In the genomic region with DNA sequence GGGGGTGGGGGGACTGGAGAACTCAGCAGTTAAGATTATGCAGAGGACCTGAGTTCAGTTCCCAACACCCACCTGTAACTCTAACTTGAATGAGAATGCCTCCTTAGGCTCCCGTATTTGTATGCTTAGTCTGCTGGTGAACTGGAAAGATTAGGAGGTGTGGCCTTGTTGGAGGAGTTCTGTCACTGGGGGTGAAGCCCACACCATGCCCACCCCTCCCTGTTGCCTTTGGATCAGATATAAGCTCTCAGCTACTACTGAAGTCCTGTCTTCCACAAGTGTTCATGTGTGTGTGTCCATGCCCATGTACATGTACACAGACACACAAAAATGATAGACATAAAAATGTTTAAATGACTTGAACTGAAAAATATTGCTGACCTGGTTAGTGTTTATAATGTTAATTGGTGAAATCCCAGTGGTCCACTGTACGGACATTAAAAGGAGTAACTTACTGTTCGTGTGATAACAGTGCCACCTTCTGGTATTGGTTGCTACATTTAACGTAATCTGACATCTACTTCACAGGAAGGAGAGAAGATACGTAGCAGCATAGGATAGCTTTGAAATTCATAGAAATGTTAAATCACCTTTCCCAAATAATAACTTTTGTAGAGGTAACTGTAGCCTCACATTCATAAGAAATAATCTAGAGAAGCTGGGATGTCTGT, we compare ENCODE assay signal across 8 mouse cellular contexts. TPM values are rescaled to one million over a fixed set of nuclear protein-coding genes. Genes with fewer than 3 reads are reported as not detected.
A peak's percentile ranks its signal among the peaks of the same experiment; 100 is the strongest.
DNase-seq lines count a peak whose midpoint lies in the region; ATAC-seq lines count a peak whose summit lies in the region.

No protein-coding gene starts in this region.

- WGBS in hindbrain, embryonic 11.5 days, result 60% methylated on average over 5 of the region's 5 CpGs
- WGBS in hindbrain, embryonic 13.5 days, result 59% methylated on average over 5 of the region's 5 CpGs
- 65% methylated on average over 5 of the region's 5 CpGs for WGBS in forebrain, embryonic 11.5 days

- H3K9me3 ChIP-seq in hindbrain, embryonic 11.5 days (ENCODE audit: control insufficient read depth, low read length), result no peaks in the 10 kb centered on the region
- no peaks in the 10 kb centered on the region for H3K9me3 ChIP-seq in hindbrain, embryonic 13.5 days
- no peaks in the 10 kb centered on the region for H3K9me3 ChIP-seq in forebrain, embryonic 11.5 days (ENCODE audit: control insufficient read depth, low read length)

- no peak overlapping the region for H3K27ac ChIP-seq in hindbrain, embryonic 11.5 days (ENCODE audit: low read depth, low read length)
- H3K27ac ChIP-seq in hindbrain, embryonic 13.5 days, result no peak overlapping the region
- H3K27ac ChIP-seq in forebrain, embryonic 11.5 days (ENCODE audit: low read depth, low read length), result no peak overlapping the region

- peak; percentile 53 for DNase-seq in hindbrain, embryonic 11.5 days (ENCODE audit: low spot score)
- DNase-seq in thymus, postnatal 0 days (ENCODE audit: low spot score), result peak; percentile 53
- DNase-seq in thymus, postnatal 36 days, result no peak
- DNase-seq in embryo, embryonic 11 days, result peak; percentile 74
- peak; percentile 17 to 26 for DNase-seq in natural killer cell, adult 2 months (ENCODE audit: low spot score in 2 of 2)
- no peak for DNase-seq in forebrain, embryonic 11.5 days (ENCODE audit: low spot score)
- DNase-seq in adrenal gland, adult 18-20 months (ENCODE audit: low spot score in 2 of 2), result no peak

- no peak overlapping the region for H3K4me2 ChIP-seq in hindbrain, embryonic 11.5 days (replicated peaks; ENCODE audit: low read depth, low read length)
- no peak overlapping the region for H3K4me2 ChIP-seq in hindbrain, embryonic 13.5 days
- no peak overlapping the region for H3K4me2 ChIP-seq in forebrain, embryonic 11.5 days (ENCODE audit: low read depth, low read length, severe bottlenecking)

- ATAC-seq in hindbrain, embryonic 11.5 days (ENCODE audit: low FRiP score), result no peak
- no peak for ATAC-seq in hindbrain, embryonic 13.5 days (ENCODE audit: low FRiP score)
- ATAC-seq in forebrain, embryonic 11.5 days (replicated peaks; ENCODE audit: low FRiP score), result no peak

- no peaks in the 10 kb centered on the region for H3K36me3 ChIP-seq in hindbrain, embryonic 11.5 days (ENCODE audit: control insufficient read depth, insufficient read depth, low read length)
- H3K36me3 ChIP-seq in hindbrain, embryonic 13.5 days, result peaks cover 21% of the 10 kb centered on the region
- no peaks in the 10 kb centered on the region for H3K36me3 ChIP-seq in forebrain, embryonic 11.5 days (ENCODE audit: control insufficient read depth, insufficient read depth, low read length)

- no peaks in the 10 kb centered on the region for H3K27me3 ChIP-seq in hindbrain, embryonic 11.5 days (ENCODE audit: control insufficient read depth, insufficient read depth, low read length)
- no peaks in the 10 kb centered on the region for H3K27me3 ChIP-seq in hindbrain, embryonic 13.5 days
- no peaks in the 10 kb centered on the region for H3K27me3 ChIP-seq in forebrain, embryonic 11.5 days (ENCODE audit: control insufficient read depth, insufficient read depth, low read length)

- H3K4me1 ChIP-seq in hindbrain, embryonic 11.5 days (replicated peaks; ENCODE audit: control insufficient read depth, insufficient read depth, low read length), result no peaks in the 10 kb centered on the region
- no peaks in the 10 kb centered on the region for H3K4me1 ChIP-seq in hindbrain, embryonic 13.5 days (replicated peaks)
- no peaks in the 10 kb centered on the region for H3K4me1 ChIP-seq in forebrain, embryonic 11.5 days (replicated peaks; ENCODE audit: control insufficient read depth, insufficient read depth, low read length)

- no peak overlapping the region for H3K4me3 ChIP-seq in hindbrain, embryonic 11.5 days (ENCODE audit: low read depth, low read length)
- H3K4me3 ChIP-seq in hindbrain, embryonic 13.5 days, result no peak overlapping the region
- no peak overlapping the region for H3K4me3 ChIP-seq in forebrain, embryonic 11.5 days (ENCODE audit: low read depth, low read length)

- H3K9ac ChIP-seq in hindbrain, embryonic 11.5 days (ENCODE audit: low read depth, low read length), result no peak overlapping the region
- no peak overlapping the region for H3K9ac ChIP-seq in hindbrain, embryonic 13.5 days
- no peak overlapping the region for H3K9ac ChIP-seq in forebrain, embryonic 11.5 days (ENCODE audit: low read length)

RNA-seq across cellular contexts. Expression of a gene that starts 21.1 kb away (rescaled TPM):
- polyA plus RNA-seq in hindbrain, embryonic 11.5 days (2014; fragmentation: Nextera tagmentation; extraction: Ambion mirVana), result 7.3 and 19.0 TPM in 2 replicates
- polyA plus RNA-seq in hindbrain, embryonic 13.5 days (2015; fragmentation: Nextera tagmentation; extraction: Ambion mirVana), result 11.2 and 15.4 TPM in 2 replicates
- 8.4 and 9.2 TPM in 2 replicates for polyA plus RNA-seq in thymus, postnatal 0 days (2015; fragmentation: Nextera tagmentation; extraction: Ambion mirVana)
- 2.7 and 4.2 TPM in 2 replicates for polyA plus RNA-seq in forebrain, embryonic 11.5 days (2014; fragmentation: Nextera tagmentation; extraction: Ambion mirVana)
- 10 to 100 TPM; 31.8 to 79.5 TPM for total RNA-seq in adrenal gland, adult 18-20 months (2021)

RNA-seq across cellular contexts. Expression of a gene that starts 49.3 kb away (rescaled TPM):
- polyA plus RNA-seq in hindbrain, embryonic 11.5 days (2014; fragmentation: Nextera tagmentation; extraction: Ambion mirVana), result 39.8 and 50.1 TPM in 2 replicates
- polyA plus RNA-seq in hindbrain, embryonic 13.5 days (2015; fragmentation: Nextera tagmentation; extraction: Ambion mirVana), result 63.4 and 65.4 TPM in 2 replicates
- 17.6 and 20.7 TPM in 2 replicates for polyA plus RNA-seq in thymus, postnatal 0 days (2015; fragmentation: Nextera tagmentation; extraction: Ambion mirVana)
- 31.4 and 32.2 TPM in 2 replicates for polyA plus RNA-seq in forebrain, embryonic 11.5 days (2014; fragmentation: Nextera tagmentation; extraction: Ambion mirVana)
- total RNA-seq in adrenal gland, adult 18-20 months (2021), result 10 to 100 TPM; 24.8 to 28.9 TPM

Comparison
In these comparisons a context has a peak if more than half of its experiments do, and no peak if none do; other contexts are left out.
1. DNase-seq: peak in hindbrain, embryonic 11.5 days (single experiment), thymus, postnatal 0 days (single experiment), embryo, embryonic 11 days (single experiment) and natural killer cell, adult 2 months (2 of 2); none in thymus, postnatal 36 days (0 of 2), forebrain, embryonic 11.5 days (single experiment) and adrenal gland, adult 18-20 months (0 of 2).